9 mouse cellular contexts compared by ENCODE assay signal in the genomic region with DNA sequence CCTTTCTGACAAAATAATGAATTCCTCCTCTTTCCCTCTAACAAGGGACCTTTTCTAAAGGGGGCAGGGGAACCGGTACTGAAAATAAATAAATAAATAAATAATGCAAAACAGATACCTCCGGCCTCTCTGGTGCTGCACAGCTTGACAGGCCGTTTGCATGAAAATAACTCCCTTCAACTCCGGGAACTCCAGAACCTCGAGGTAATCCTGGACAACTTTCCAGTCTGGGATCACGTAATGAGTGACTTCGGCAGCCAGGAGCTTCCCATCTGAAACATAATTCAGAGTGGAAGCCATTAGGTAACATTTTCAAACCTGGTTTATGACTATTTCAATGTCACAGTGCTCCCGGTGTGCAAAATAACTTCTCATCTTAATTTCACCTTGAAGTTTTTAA. TPM values are rescaled to one million over a fixed set of nuclear protein-coding genes. Genes with fewer than 3 reads are reported as not detected.
DNase-seq lines count a peak whose midpoint lies in the region; ATAC-seq lines count a peak whose summit lies in the region.
"Had no signal": no experiment of that assay in that cellular context is flagged by ENCODE, and none has a peak within 500 bp of the region (broad histone marks: within the 10 kb centered on the region; RNA-seq: fewer than 3 reads in every experiment).

No protein-coding gene starts in this region.

- no peaks in the 10 kb centered on the region for H3K9me3 ChIP-seq in lung, embryonic 15.5 days
- H3K9me3 ChIP-seq in forebrain, embryonic 12.5 days, result no peaks in the 10 kb centered on the region
- H3K9me3 ChIP-seq in kidney, embryonic 16.5 days (ENCODE audit: low read length), result no peaks in the 10 kb centered on the region
- H3K9me3 ChIP-seq in stomach, embryonic 14.5 days (ENCODE audit: control insufficient read depth, low read depth, low read length), result no peaks in the 10 kb centered on the region

- DNase-seq in lung, adult 18-20 months, result no peak
- DNase-seq in adrenal gland, adult 8-10 months, result no peak
- no peak for DNase-seq in left cerebral cortex, postnatal 14 days (ENCODE audit: low spot score in 2 of 2)
- DNase-seq in urinary bladder, postnatal 10 days (ENCODE audit: low spot score), result no peak
- DNase-seq: adrenal gland, adult 2 months had no signal

- ATAC-seq in lung, embryonic 15.5 days (ENCODE audit: borderline replicate concordance, extremely low read depth, low FRiP score, low TSS enrichment), result no peak
- no peak for ATAC-seq in forebrain, embryonic 12.5 days (ENCODE audit: low FRiP score)
- no peak for ATAC-seq in kidney, embryonic 16.5 days (ENCODE audit: low FRiP score, low TSS enrichment)
- no peak for ATAC-seq in stomach, embryonic 14.5 days (ENCODE audit: insufficient number of reproducible peaks, insufficient read depth, low FRiP score, low read depth)

- 50% methylated on average over 8 of the region's 8 CpGs for WGBS in lung, embryonic 15.5 days
- 30% methylated on average over 8 of the region's 8 CpGs for WGBS in forebrain, embryonic 12.5 days
- WGBS in kidney, embryonic 16.5 days, result 45% methylated on average over 8 of the region's 8 CpGs
- 43% methylated on average over 8 of the region's 8 CpGs for WGBS in stomach, embryonic 14.5 days

- H3K9ac ChIP-seq in lung, embryonic 15.5 days, result no peak overlapping the region
- H3K9ac ChIP-seq in forebrain, embryonic 12.5 days, result no peak overlapping the region
- H3K9ac ChIP-seq in kidney, embryonic 16.5 days (replicated peaks; ENCODE audit: low read length), result peak overlapping the region; percentile 5; the same call in 1 of the 2 replicates
- 0 out of 2 replicates have a peak overlapping the region, but pooled peaks have one; percentile 99 for H3K9ac ChIP-seq in stomach, embryonic 14.5 days (replicated peaks; ENCODE audit: low read depth, low read length)

- peaks cover 10% of the 10 kb centered on the region for H3K4me1 ChIP-seq in lung, embryonic 15.5 days
- peaks cover 13% of the 10 kb centered on the region for H3K4me1 ChIP-seq in forebrain, embryonic 12.5 days
- H3K4me1 ChIP-seq in kidney, embryonic 16.5 days (ENCODE audit: insufficient read depth, low read length), result peaks cover 21% of the 10 kb centered on the region; the same call in 1 of the 2 replicates
- peaks cover 6% of the 10 kb centered on the region; the same call in 1 of the 2 replicates for H3K4me1 ChIP-seq in stomach, embryonic 14.5 days (ENCODE audit: control insufficient read depth, insufficient read depth, low read length)

- H3K27me3 ChIP-seq in lung, embryonic 15.5 days, result no peaks in the 10 kb centered on the region
- H3K27me3 ChIP-seq in forebrain, embryonic 12.5 days, result no peaks in the 10 kb centered on the region
- H3K27me3 ChIP-seq in kidney, embryonic 16.5 days (ENCODE audit: insufficient read depth, low read length), result no peaks in the 10 kb centered on the region
- H3K27me3 ChIP-seq in stomach, embryonic 14.5 days (ENCODE audit: control insufficient read depth, insufficient read depth, low read length), result no peaks in the 10 kb centered on the region

- H3K4me2 ChIP-seq in lung, embryonic 15.5 days, result peak overlapping the region; percentile 68
- peak overlapping the region; percentile 75 for H3K4me2 ChIP-seq in forebrain, embryonic 12.5 days
- H3K4me2 ChIP-seq in kidney, embryonic 16.5 days (replicated peaks; ENCODE audit: low read depth, low read length), result peak overlapping the region; percentile 73
- peak overlapping the region; percentile 80 for H3K4me2 ChIP-seq in stomach, embryonic 14.5 days (replicated peaks; ENCODE audit: low read depth, low read length)

- intact Hi-C loops in left cerebral cortex, postnatal 14 days (cut with DNase I), result no loop called here

- H3K27ac ChIP-seq in lung, embryonic 15.5 days, result no peak overlapping the region
- H3K27ac ChIP-seq in forebrain, embryonic 12.5 days, result no peak overlapping the region
- no peak overlapping the region for H3K27ac ChIP-seq in kidney, embryonic 16.5 days (ENCODE audit: low read length)
- H3K27ac ChIP-seq in stomach, embryonic 14.5 days (ENCODE audit: low read length), result no peak overlapping the region

- peaks cover 13% of the 10 kb centered on the region; the same call in 1 of the 2 replicates for H3K36me3 ChIP-seq in lung, embryonic 15.5 days
- peaks cover 15% of the 10 kb centered on the region for H3K36me3 ChIP-seq in forebrain, embryonic 12.5 days (replicated peaks)
- H3K36me3 ChIP-seq in kidney, embryonic 16.5 days (ENCODE audit: insufficient read depth, low read length), result peaks cover 14% of the 10 kb centered on the region; the same call in 1 of the 2 replicates
- H3K36me3 ChIP-seq in stomach, embryonic 14.5 days (ENCODE audit: control insufficient read depth, insufficient read depth, low read length), result peaks cover 8% of the 10 kb centered on the region; the same call in 1 of the 2 replicates

- H3K4me3 ChIP-seq in lung, embryonic 15.5 days, result peak overlapping the region; percentile 65; the same call in 1 of the 2 replicates
- H3K4me3 ChIP-seq in forebrain, embryonic 12.5 days (replicated peaks), result no peak overlapping the region
- peak overlapping the region; percentile 71; the same call in 1 of the 2 replicates for H3K4me3 ChIP-seq in kidney, embryonic 16.5 days (ENCODE audit: low read length)
- H3K4me3 ChIP-seq in stomach, embryonic 14.5 days (ENCODE audit: low read depth, low read length), result no peak overlapping the region

RNA-seq across cellular contexts. Expression of gene Dis3l, which starts 1.7 kb away (rescaled TPM):
- 19.2 and 21.4 TPM in 2 replicates for polyA plus RNA-seq in lung, embryonic 15.5 days (2015; fragmentation: Nextera tagmentation; extraction: Ambion mirVana)
- polyA plus RNA-seq in forebrain, embryonic 12.5 days (2016; fragmentation: Nextera tagmentation; extraction: Ambion mirVana), result 24.8 and 24.9 TPM in 2 replicates
- 23.9 and 25.9 TPM in 2 replicates for polyA plus RNA-seq in kidney, embryonic 16.5 days (2015; fragmentation: Nextera tagmentation; extraction: Ambion mirVana)
- 22.9 and 23.4 TPM in 2 replicates for polyA plus RNA-seq in stomach, embryonic 14.5 days (2014; fragmentation: Nextera tagmentation; extraction: Ambion mirVana)
- total RNA-seq in adrenal gland, adult 8-10 months (2022), result 10 to 100 TPM; 20.4 to 26.2 (median 23.3) TPM
- total RNA-seq in left cerebral cortex, postnatal 14 days (2021), result 10 to 100 TPM; 22.9 to 28.2 TPM

RNA-seq across cellular contexts. Expression of gene Megf11, which starts 46.1 kb away (rescaled TPM):
- polyA plus RNA-seq in lung, embryonic 15.5 days (2015; fragmentation: Nextera tagmentation; extraction: Ambion mirVana), result 0.93 and 1.0 TPM in 2 replicates
- 3.8 and 5.2 TPM in 2 replicates for polyA plus RNA-seq in forebrain, embryonic 12.5 days (2016; fragmentation: Nextera tagmentation; extraction: Ambion mirVana)
- 4.7 and 4.9 TPM in 2 replicates for polyA plus RNA-seq in kidney, embryonic 16.5 days (2015; fragmentation: Nextera tagmentation; extraction: Ambion mirVana)
- 1.9 and 2.0 TPM in 2 replicates for polyA plus RNA-seq in stomach, embryonic 14.5 days (2014; fragmentation: Nextera tagmentation; extraction: Ambion mirVana)
- 1 to 10 TPM in 2 of 4 experiments, under 1 TPM in 2; 0.29 to 2.1 (median 1.2) TPM for total RNA-seq in adrenal gland, adult 8-10 months (2022)
- total RNA-seq in left cerebral cortex, postnatal 14 days (2021), result 10 to 100 TPM; 13.6 to 14.5 TPM

RNA-seq across cellular contexts. Expression of gene Tipin, which starts 58.0 kb away (rescaled TPM):
- polyA plus RNA-seq in lung, embryonic 15.5 days (2015; fragmentation: Nextera tagmentation; extraction: Ambion mirVana), result 238 and 250 TPM in 2 replicates
- polyA plus RNA-seq in forebrain, embryonic 12.5 days (2016; fragmentation: Nextera tagmentation; extraction: Ambion mirVana), result 252 and 254 TPM in 2 replicates
- polyA plus RNA-seq in kidney, embryonic 16.5 days (2015; fragmentation: Nextera tagmentation; extraction: Ambion mirVana), result 201 and 208 TPM in 2 replicates
- polyA plus RNA-seq in stomach, embryonic 14.5 days (2014; fragmentation: Nextera tagmentation; extraction: Ambion mirVana), result 219 and 235 TPM in 2 replicates
- total RNA-seq in adrenal gland, adult 8-10 months (2022), result 10 to 100 TPM; 15.2 to 32.4 (median 20.6) TPM
- 10 to 100 TPM; 14.8 to 15.6 TPM for total RNA-seq in left cerebral cortex, postnatal 14 days (2021)

Comparison
In these comparisons a context has a peak if more than half of its experiments do, and no peak if none do; other contexts are left out.
1. H3K4me3 ChIP-seq: peak in lung, embryonic 15.5 days (single experiment) and kidney, embryonic 16.5 days (single experiment); none in forebrain, embryonic 12.5 days (single experiment) and stomach, embryonic 14.5 days (single experiment).
2. H3K9ac ChIP-seq: peak in kidney, embryonic 16.5 days (single experiment) and stomach, embryonic 14.5 days (single experiment); none in lung, embryonic 15.5 days (single experiment) and forebrain, embryonic 12.5 days (single experiment).
3. Peak in every context shown above with its lines, with median percentiles within 50 percentile points of each other: H3K4me2 ChIP-seq.